7 mouse cellular contexts compared by ENCODE assay signal in the genomic region with DNA sequence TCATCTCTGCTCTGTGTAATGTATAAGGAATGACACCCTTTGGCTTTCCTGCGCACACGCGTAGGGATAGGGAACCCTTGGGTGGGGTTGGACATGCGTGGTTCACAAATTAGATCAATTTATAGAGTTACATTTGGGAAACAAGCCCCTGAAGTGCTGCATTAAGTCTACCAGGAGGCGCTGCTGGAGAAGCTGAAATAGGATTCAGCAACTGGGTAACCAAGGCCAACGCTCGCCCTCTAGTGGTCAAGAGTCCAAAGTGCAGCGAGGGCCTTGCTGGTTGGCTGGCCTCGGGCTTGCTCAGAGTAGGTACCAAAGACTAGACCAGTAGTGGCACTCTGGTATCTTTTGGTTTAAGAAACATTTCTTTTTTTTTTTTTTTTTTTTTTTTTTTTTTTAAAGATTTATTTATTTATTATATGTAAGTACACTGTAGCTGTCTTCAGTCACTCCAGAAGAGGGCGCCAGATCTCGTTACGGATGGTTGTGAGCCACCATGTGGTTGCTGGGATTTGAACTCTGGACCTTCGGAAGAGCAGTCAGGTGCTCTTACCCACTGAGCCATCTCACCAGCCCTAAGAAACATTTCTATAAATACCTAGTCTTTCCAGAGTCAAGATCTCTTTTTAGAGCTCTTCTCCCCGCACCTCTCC. TPM values are rescaled to one million over a fixed set of nuclear protein-coding genes. Genes with fewer than 3 reads are reported as not detected.
DNase-seq lines count a peak whose midpoint lies in the region; ATAC-seq and TF ChIP-seq lines count a peak whose summit lies in the region.
"Not testable (repeated sequence)": the region's sequence is repeated elsewhere in the genome, so short reads cannot be mapped to it uniquely, and the experiment has no call there.

No protein-coding gene starts in this region.

- H3K36me3 ChIP-seq in kidney, adult 2 months (ENCODE audit: control insufficient read depth, insufficient read depth, low read length); midbrain, embryonic 13.5 days; spleen, adult 2 months (ENCODE audit: control insufficient read depth, insufficient read depth, low read length): not testable (repeated sequence)

- H3K27ac ChIP-seq in cortical plate, adult 2 months (ENCODE audit: insufficient read depth, low read length); kidney, adult 2 months (ENCODE audit: insufficient read depth, low read depth, low read length); midbrain, embryonic 13.5 days; spleen, adult 2 months (ENCODE audit: insufficient read depth, low read length): not testable (repeated sequence)

- H3K4me1 ChIP-seq in cortical plate, adult 2 months (ENCODE audit: control insufficient read depth, insufficient read depth, low read length); kidney, adult 2 months (ENCODE audit: control insufficient read depth, insufficient read depth, low read length); midbrain, embryonic 13.5 days (replicated peaks); spleen, adult 2 months (ENCODE audit: control insufficient read depth, insufficient read depth, insufficient read length): not testable (repeated sequence)

- H3K4me2 ChIP-seq in midbrain, embryonic 13.5 days (replicated peaks) = not testable (repeated sequence)

- not testable (repeated sequence) for H3K4me3 ChIP-seq in cortical plate, adult 2 months (ENCODE audit: insufficient read depth, low read length); kidney, adult 2 months (ENCODE audit: insufficient read depth, low read depth, low read length); midbrain, embryonic 13.5 days (replicated peaks); spleen, adult 2 months (ENCODE audit: extremely low read depth, insufficient read depth, insufficient read length)

- 0 out of 2 replicates have a peak, but pooled peaks have one; percentile 31 for ATAC-seq in midbrain, embryonic 13.5 days

- peak; percentile 97 for TF ChIP-seq CTCF in cortical plate, adult 2 months (IDR thresholded peaks at IDR 0.05; ENCODE audit: extremely low read depth, insufficient read depth, low read length)
- peak; percentile 97 for TF ChIP-seq CTCF in kidney, adult 2 months (conservative IDR thresholded peaks at IDR 0.05; ENCODE audit: insufficient read depth, insufficient read length, low read depth, low read length)
- peak; percentile 97 for TF ChIP-seq CTCF in spleen, adult 2 months (IDR thresholded peaks at IDR 0.05; ENCODE audit: extremely low read depth, insufficient read depth, insufficient read length, insufficient replicate concordance)

- H3K27me3 ChIP-seq in kidney, adult 2 months (replicated peaks; ENCODE audit: control insufficient read depth, insufficient read depth, low read length); midbrain, embryonic 13.5 days; spleen, adult 2 months (ENCODE audit: control insufficient read depth, insufficient read depth, low read length): not testable (repeated sequence)

- intact Hi-C loops in left cerebral cortex, postnatal 4 days (cut with DNase I) = not testable (repeated sequence)

- not testable (repeated sequence) for TF ChIP-seq POLR2A in cortical plate, adult 2 months (IDR thresholded peaks at IDR 0.05; ENCODE audit: extremely low read depth, insufficient read depth, low read length); kidney, adult 2 months (IDR thresholded peaks at IDR 0.05; ENCODE audit: low read depth, low read length); spleen, adult 2 months (IDR thresholded peaks at IDR 0.05; ENCODE audit: low read depth, low read length)

- not testable (repeated sequence) for H3K9me3 ChIP-seq in midbrain, embryonic 13.5 days

- 46% methylated on average over 12 of the region's 14 CpGs for WGBS in kidney, adult 2 months
- WGBS in midbrain, embryonic 13.5 days = 56% methylated on average over 11 of the region's 14 CpGs
- 58% methylated on average over 13 of the region's 14 CpGs for WGBS in spleen, adult 2 months

- DNase-seq in adrenal gland, adult 18-20 months (ENCODE audit: low spot score in 2 of 2) = peak; percentile 88 to 90
- peak; percentile 90 for DNase-seq in gastrocnemius, postnatal 10 days
- DNase-seq in kidney, adult 2 months = peak; percentile 92
- DNase-seq in left cerebral cortex, postnatal 4 days = peak; percentile 90
- peak; percentile 49 to 76 for DNase-seq in spleen, adult 2 months (ENCODE audit: low read depth in 1 of 2, low spot score in 2 of 2)

- not testable (repeated sequence) for H3K9ac ChIP-seq in midbrain, embryonic 13.5 days (replicated peaks)

RNA-seq across cellular contexts. Expression of a gene that starts 19.7 kb away (rescaled TPM):
- total RNA-seq in adrenal gland, adult 18-20 months (2021) = 10 to 100 TPM in 1 of 2 experiments, 1 to 10 TPM in 1; 8.3 to 26.7 TPM
- polyA plus RNA-seq in cortical plate, adult 2 months (2012; rRNA removed) = 2.9 and 3.0 TPM in 2 replicates
- total RNA-seq in gastrocnemius, postnatal 10 days (2021) = 10 to 100 TPM in 1 of 2 experiments, 1 to 10 TPM in 1; 8.7 to 12.6 TPM
- polyA plus RNA-seq in kidney, adult 2 months (2012; rRNA removed) = 232 and 266 TPM in 2 replicates
- 1 to 10 TPM; 1.4 to 1.8 TPM for total RNA-seq in left cerebral cortex, postnatal 4 days (2021)
- 6.0 and 6.2 TPM in 2 replicates for polyA plus RNA-seq in midbrain, embryonic 13.5 days (2015; fragmentation: Nextera tagmentation; extraction: Ambion mirVana)
- 17.3 and 20.8 TPM in 2 replicates for polyA plus RNA-seq in spleen, adult 2 months (2012; rRNA removed)

RNA-seq across cellular contexts. Expression of a gene that starts 27.3 kb away (rescaled TPM):
- total RNA-seq in adrenal gland, adult 18-20 months (2021) = 1,000 to 10,000 TPM; 1,010 to 2,386 TPM
- 512 and 579 TPM in 2 replicates for polyA plus RNA-seq in cortical plate, adult 2 months (2012; rRNA removed)
- 100 to 1,000 TPM; 254 to 263 TPM for total RNA-seq in gastrocnemius, postnatal 10 days (2021)
- polyA plus RNA-seq in kidney, adult 2 months (2012; rRNA removed) = 1,108 and 1,337 TPM in 2 replicates
- total RNA-seq in left cerebral cortex, postnatal 4 days (2021) = 100 to 1,000 TPM; 335 to 344 TPM
- polyA plus RNA-seq in midbrain, embryonic 13.5 days (2015; fragmentation: Nextera tagmentation; extraction: Ambion mirVana) = 654 and 688 TPM in 2 replicates
- polyA plus RNA-seq in spleen, adult 2 months (2012; rRNA removed) = 37.2 and 53.9 TPM in 2 replicates

RNA-seq across cellular contexts. Expression of a gene that starts 27.4 kb away (rescaled TPM):
- 10 to 100 TPM in 1 of 2 experiments, 1 to 10 TPM in 1; 8.6 to 10.5 TPM for total RNA-seq in adrenal gland, adult 18-20 months (2021)
- polyA plus RNA-seq in cortical plate, adult 2 months (2012; rRNA removed) = 5.2 TPM in 2 replicates
- 1 to 10 TPM; 5.7 to 7.3 TPM for total RNA-seq in gastrocnemius, postnatal 10 days (2021)
- polyA plus RNA-seq in kidney, adult 2 months (2012; rRNA removed) = 4.3 and 5.1 TPM in 2 replicates
- 10 to 100 TPM; 11.2 to 11.8 TPM for total RNA-seq in left cerebral cortex, postnatal 4 days (2021)
- polyA plus RNA-seq in midbrain, embryonic 13.5 days (2015; fragmentation: Nextera tagmentation; extraction: Ambion mirVana) = 20.7 and 21.8 TPM in 2 replicates
- polyA plus RNA-seq in spleen, adult 2 months (2012; rRNA removed) = 1.4 and 2.0 TPM in 2 replicates

Comparison
In these comparisons a context has a peak if more than half of its experiments do, and no peak if none do; other contexts are left out.
1. RNA of a gene that starts 19.7 kb away (polyA plus RNA-seq): 232 to 266 TPM in kidney, adult 2 months; 17.3 to 20.8 TPM in spleen, adult 2 months, 6.0 to 6.2 TPM in midbrain, embryonic 13.5 days and 2.9 to 3.0 TPM in cortical plate, adult 2 months; every median in the first group is over 10 times any median in the second.
2. Peak in every context shown above with its lines, with median percentiles within 50 percentile points of each other: DNase-seq and CTCF ChIP-seq.